Mouse (Mus musculus): Measurements from ENCODE around the gene Nmnat1.

GRCm38 (mm10) chr4:149485053-149485824, at the start of gene Nmnat1, which contains the start of gene Lzic:
- TF ChIP-seq CTCF (IDR thresholded peaks at IDR 0.05; ENCODE audit: control insufficient read depth, insufficient read depth, insufficient read length) (no peak), MAX (IDR thresholded peaks at IDR 0.05) (peak; percentile 48), MYOD1 (IDR thresholded peaks at IDR 0.05; ENCODE audit: control insufficient read depth, insufficient read length, low read depth) (no peak), USF1 (IDR thresholded peaks at IDR 0.05; ENCODE audit: low read depth) (no peak), MYOG (IDR thresholded peaks at IDR 0.05; ENCODE audit: control insufficient read depth, extremely low read depth, insufficient read length) (no peak), CEBPB (IDR thresholded peaks at IDR 0.05; ENCODE audit: low read depth) (no peak), FOSL1 (IDR thresholded peaks at IDR 0.05; ENCODE audit: insufficient read depth, low read length, poor library complexity, severe bottlenecking) (no peak)
